Mouse (Mus musculus) embryonic facial prominence, embryonic 15.5 days (tissue): ENCODE measurements around the gene Abcb10. TPM values are rescaled to one million over a fixed set of nuclear protein-coding genes. Genes with fewer than 3 reads are reported as not detected.

ENCODE experiments used
- microRNA counts: library from miRNA; unstranded; fragments of <30 nt; microRNA quantifications from one replicate; lab custom pipeline; 2016
- microRNA-seq: library from miRNA; unstranded; fragments of <30 nt; microRNA quantifications from one replicate; pipeline ENCODE4, GENCODE M21; 2016; ENCODE audit warnings: borderline number of aligned reads
- polyA plus RNA-seq: library from polyadenylated mRNA; unstranded; fragments of >200 nt; fragmentation: Nextera tagmentation; extraction: Ambion mirVana; gene quantifications from 2 replicates; pipeline ENCODE4 v1.2.1, GENCODE M21; 2015

The Abcb10 gene
- polyA plus RNA-seq, 1 experiment from 2014 or later, result 14.1 TPM

MicroRNAs encoded within 50 kb of the gene (microRNA counts, 519-probe panel; counts per million panel counts)
- microRNA mmu-miR-1967 (lab: Ali Mortazavi, UCI), result 2,036 counts per million, percentile 41 among the panel's probes with 10 or more counts

Small RNAs within 50 kb of the gene (microRNA-seq; reads per million reads assigned to microRNA genes)
- gene Mir1967, result not detected

Other genes starting within 250 kb of the Abcb10 start
- 43.5 and 47.5 TPM in 2 replicates for gene Rab4a, start 177.1 kb downstream of the Abcb10 start, polyA plus RNA-seq
- gene Ccsap, start 122.9 kb downstream of the Abcb10 start, polyA plus RNA-seq, result 4.9 and 6.5 TPM in 2 replicates
- gene Acta1, start 88.4 kb downstream of the Abcb10 start, polyA plus RNA-seq, result 1,020 and 1,287 TPM in 2 replicates
- gene Nup133, start 33.9 kb downstream of the Abcb10 start, polyA plus RNA-seq, result 27.3 and 29.6 TPM in 2 replicates
- 36.0 and 36.2 TPM in 2 replicates for gene Taf5l, start 38.3 kb upstream of the Abcb10 start, polyA plus RNA-seq
- gene Urb2, start 38.4 kb upstream of the Abcb10 start, polyA plus RNA-seq, result 5.0 and 5.7 TPM in 2 replicates
- 40.0 and 51.5 TPM in 2 replicates for gene Galnt2, start 248.3 kb upstream of the Abcb10 start, polyA plus RNA-seq